Mouse (Mus musculus): ENCODE results near the gene Mbd4. TPM values are rescaled to one million over a fixed set of nuclear protein-coding genes. Genes with fewer than 3 reads are reported as not detected.
"Not testable (repeated sequence)": the region's sequence is repeated elsewhere in the genome, so short reads cannot be mapped to it uniquely, and the experiment has no call there.

Mbd4 gene
- polyA plus RNA-seq, 1 experiment from 2014 or later = 3.5 TPM

DNA sequence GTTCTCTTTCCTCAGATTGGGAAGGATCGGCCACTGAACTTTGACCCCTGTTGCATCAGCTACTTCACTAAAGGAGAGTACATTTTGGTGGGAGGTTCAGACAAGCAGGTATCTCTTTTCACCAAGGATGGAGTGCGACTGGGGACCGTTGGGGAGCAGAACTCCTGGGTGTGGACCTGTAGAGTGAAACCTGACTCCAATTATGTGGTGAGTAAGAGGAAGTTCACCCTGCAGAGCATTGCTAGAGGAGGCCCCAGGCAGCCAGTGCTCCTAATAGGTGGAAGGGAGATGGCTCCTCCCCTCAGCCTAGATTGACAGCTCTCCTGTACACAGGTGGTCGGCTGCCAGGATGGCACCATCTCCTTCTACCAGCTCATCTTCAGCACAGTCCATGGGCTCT, 33.7 kb upstream of the Mbd4 start:
- no peak for TF ChIP-seq CTCF (IDR thresholded peaks at IDR 0.05; ENCODE audit: low read depth)
- Histone ChIP-seq H3K9me3 (ENCODE audit: control insufficient read depth) (peaks cover 3% of the 10 kb centered on the region; the same call in 1 of the 2 replicates), H3K36me3 (ENCODE audit: control insufficient read depth, insufficient read depth) (peaks cover 18% of the 10 kb centered on the region; the same call in 1 of the 2 replicates), H3K27ac (ENCODE audit: low read depth, low read length) (no peak overlapping the region), H3K9ac (ENCODE audit: low read depth, low read length) (no peak overlapping the region), H3K27me3 (replicated peaks; ENCODE audit: control insufficient read depth, insufficient read depth, low read length) (no peaks in the 10 kb centered on the region), H3K4me3 (ENCODE audit: low read depth, low read length) (no peak overlapping the region), H3K4me1 (replicated peaks; ENCODE audit: control insufficient read depth, insufficient read depth, low read length) (no peaks in the 10 kb centered on the region), H3K4me2 (replicated peaks; ENCODE audit: low read depth) (no peak overlapping the region)
- WGBS = 34% methylated on average over 4 of the region's 4 CpGs
- ATAC-seq = peak; percentile 70

DNA sequence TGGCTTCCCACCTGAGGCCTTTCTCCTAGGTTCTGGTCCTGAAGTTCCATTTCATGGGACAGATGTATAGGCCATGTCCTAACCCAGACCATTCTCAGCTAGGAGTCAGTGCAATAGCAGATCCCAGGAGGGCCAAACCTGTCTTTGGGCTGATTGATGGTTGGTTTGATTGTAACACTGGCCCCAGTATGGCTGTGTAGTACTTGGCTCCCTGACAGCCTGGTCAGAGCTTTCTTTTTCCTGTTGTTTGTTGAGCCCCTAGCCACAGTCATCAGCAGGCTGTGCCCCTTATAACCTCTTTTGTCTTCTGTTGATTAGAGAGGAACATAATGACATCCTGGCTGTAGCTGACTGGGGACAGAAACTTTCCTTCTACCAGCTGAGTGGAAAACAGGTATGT, 30.8 kb upstream of the Mbd4 start:
- H3K27ac ChIP-seq (ENCODE audit: low read depth, low read length) = no peak overlapping the region
- no peak for ATAC-seq

DNA sequence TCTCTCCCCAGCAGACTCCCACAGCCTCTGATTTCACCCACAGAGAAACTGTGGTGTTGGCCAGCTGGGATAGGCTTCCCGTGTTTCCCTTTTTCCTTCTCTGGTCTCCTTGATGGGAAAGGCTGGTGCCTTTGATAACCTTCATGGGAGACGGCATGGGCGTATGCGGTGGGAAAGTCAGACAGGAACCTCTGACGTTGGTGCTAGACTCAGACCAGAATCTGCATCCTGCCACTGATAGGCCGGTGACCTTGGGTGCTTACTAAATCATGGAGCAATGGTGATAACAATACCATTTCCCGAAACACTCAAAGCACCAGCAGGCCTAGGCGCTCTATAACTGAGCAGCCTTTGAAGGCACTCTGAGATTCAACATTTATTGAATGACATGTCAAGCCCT, 27.6 kb upstream of the Mbd4 start:
- H3K4me2 ChIP-seq (replicated peaks; ENCODE audit: low read depth) = no peak overlapping the region
- no peaks in the 10 kb centered on the region for H3K27me3 ChIP-seq (replicated peaks; ENCODE audit: control insufficient read depth, insufficient read depth, low read length)
- H3K36me3 ChIP-seq (ENCODE audit: control insufficient read depth, insufficient read depth) = 0 out of 2 replicates have a peak, but pooled peaks cover 6% of the 10 kb centered on the region
- no peak for TF ChIP-seq CTCF (IDR thresholded peaks at IDR 0.05; ENCODE audit: low read depth)
- no peak for ATAC-seq
- peak overlapping the region; percentile 28; the same call in 1 of the 2 replicates for H3K27ac ChIP-seq (ENCODE audit: low read depth, low read length)
- H3K4me3 ChIP-seq (ENCODE audit: low read depth, low read length) = no peak overlapping the region
- H3K9ac ChIP-seq (ENCODE audit: low read depth, low read length) = no peak overlapping the region
- no peaks in the 10 kb centered on the region for H3K4me1 ChIP-seq (replicated peaks; ENCODE audit: control insufficient read depth, insufficient read depth, low read length)
- no peaks in the 10 kb centered on the region for H3K9me3 ChIP-seq (ENCODE audit: control insufficient read depth)
- WGBS = 83% methylated on average over 8 of the region's 8 CpGs

More for the DNA sequence above, 30.8 kb upstream of the Mbd4 start:
- Histone ChIP-seq H3K36me3 (ENCODE audit: control insufficient read depth, insufficient read depth) (peaks cover 17% of the 10 kb centered on the region; the same call in 1 of the 2 replicates), H3K9me3 (ENCODE audit: control insufficient read depth) (peaks cover 3% of the 10 kb centered on the region; the same call in 1 of the 2 replicates), H3K4me1 (replicated peaks; ENCODE audit: control insufficient read depth, insufficient read depth, low read length) (no peaks in the 10 kb centered on the region), H3K4me3 (ENCODE audit: low read depth, low read length) (no peak overlapping the region), H3K27me3 (replicated peaks; ENCODE audit: control insufficient read depth, insufficient read depth, low read length) (no peaks in the 10 kb centered on the region), H3K4me2 (replicated peaks; ENCODE audit: low read depth) (no peak overlapping the region), H3K9ac (ENCODE audit: low read depth, low read length) (no peak overlapping the region)
- TF ChIP-seq CTCF (IDR thresholded peaks at IDR 0.05; ENCODE audit: low read depth) = no peak

DNA sequence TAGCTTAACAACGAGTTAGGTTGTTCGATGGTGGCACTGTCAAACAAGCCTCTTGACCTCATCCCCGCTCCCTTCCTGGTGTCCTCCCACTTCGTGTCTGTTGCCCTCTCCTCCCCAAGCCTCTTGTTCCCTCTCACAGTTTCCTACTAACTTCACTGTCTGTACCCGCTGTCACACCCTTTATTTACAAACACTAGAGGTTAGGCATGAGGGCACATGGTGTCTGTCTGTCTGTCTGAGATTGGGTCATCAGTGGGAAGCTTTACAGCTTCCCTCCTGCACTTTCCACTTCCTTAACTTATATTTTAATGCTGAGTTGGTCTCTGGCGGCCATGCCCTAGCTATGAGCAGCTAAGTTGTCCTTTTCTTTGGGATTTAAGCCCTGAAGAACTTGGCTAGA, 26.6 kb upstream of the Mbd4 start:
- no peak for ATAC-seq
- 0 out of 2 replicates have a peak, but pooled peaks cover 6% of the 10 kb centered on the region for H3K36me3 ChIP-seq (ENCODE audit: control insufficient read depth, insufficient read depth)
- no peak overlapping the region for H3K4me2 ChIP-seq (replicated peaks; ENCODE audit: low read depth)
- no peak overlapping the region for H3K4me3 ChIP-seq (ENCODE audit: low read depth, low read length)
- no peaks in the 10 kb centered on the region for H3K9me3 ChIP-seq (ENCODE audit: control insufficient read depth)
- no peak for TF ChIP-seq CTCF (IDR thresholded peaks at IDR 0.05; ENCODE audit: low read depth)
- H3K27ac ChIP-seq (ENCODE audit: low read depth, low read length) = no peak overlapping the region
- 72% methylated on average over 6 of the region's 6 CpGs for WGBS
- H3K27me3 ChIP-seq (replicated peaks; ENCODE audit: control insufficient read depth, insufficient read depth, low read length) = no peaks in the 10 kb centered on the region
- no peaks in the 10 kb centered on the region for H3K4me1 ChIP-seq (replicated peaks; ENCODE audit: control insufficient read depth, insufficient read depth, low read length)
- no peak overlapping the region for H3K9ac ChIP-seq (ENCODE audit: low read depth, low read length)

DNA sequence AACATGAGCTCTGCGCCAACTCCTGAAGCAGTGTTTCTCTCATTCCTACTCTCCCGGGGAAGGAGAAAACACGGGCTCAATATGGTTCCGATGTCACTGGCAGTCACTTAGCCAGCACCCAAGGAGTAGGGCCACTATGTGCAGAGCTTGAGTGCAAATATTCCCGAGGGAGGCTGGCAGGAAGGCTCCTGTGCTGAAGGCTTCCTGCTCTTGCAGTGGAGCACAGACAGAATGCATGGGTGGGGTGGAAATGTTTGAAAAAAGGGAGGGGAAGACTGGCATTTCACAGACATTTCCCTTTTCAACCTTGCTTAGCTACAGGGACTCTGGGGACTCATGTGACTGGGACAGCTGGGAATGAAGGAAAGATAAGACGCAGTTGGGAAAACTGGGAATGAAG, 25.5 kb upstream of the Mbd4 start:
- H3K36me3 ChIP-seq (ENCODE audit: control insufficient read depth, insufficient read depth) = no peaks in the 10 kb centered on the region
- no peak for TF ChIP-seq CTCF (IDR thresholded peaks at IDR 0.05; ENCODE audit: low read depth)
- no peak overlapping the region for H3K27ac ChIP-seq (ENCODE audit: low read depth, low read length)
- no peak for ATAC-seq
- H3K4me1 ChIP-seq (replicated peaks; ENCODE audit: control insufficient read depth, insufficient read depth, low read length) = no peaks in the 10 kb centered on the region
- H3K9ac ChIP-seq (ENCODE audit: low read depth, low read length) = no peak overlapping the region
- no peak overlapping the region for H3K4me2 ChIP-seq (replicated peaks; ENCODE audit: low read depth)
- no peaks in the 10 kb centered on the region for H3K27me3 ChIP-seq (replicated peaks; ENCODE audit: control insufficient read depth, insufficient read depth, low read length)
- H3K9me3 ChIP-seq (ENCODE audit: control insufficient read depth) = no peaks in the 10 kb centered on the region
- 59% methylated on average over 6 of the region's 6 CpGs for WGBS
- H3K4me3 ChIP-seq (ENCODE audit: low read depth, low read length) = no peak overlapping the region

DNA sequence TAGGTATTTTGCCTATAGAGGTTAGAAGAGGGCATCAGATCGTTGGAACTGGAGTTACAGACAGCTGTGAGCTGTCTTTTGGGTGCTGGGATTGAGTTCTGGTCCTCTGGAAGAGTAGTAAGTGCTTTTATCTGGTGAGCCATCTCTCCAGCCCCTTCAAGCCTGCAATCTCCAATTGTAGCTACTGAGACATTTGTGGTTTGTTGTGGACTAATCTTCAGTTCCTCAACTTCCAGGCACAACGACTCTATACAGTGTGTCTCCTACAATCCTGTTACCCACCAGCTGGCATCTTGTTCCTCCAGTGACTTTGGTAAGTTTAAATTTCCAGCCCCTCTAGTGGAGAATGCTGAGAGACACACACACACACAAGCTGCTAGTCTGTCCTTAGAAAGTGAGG, 24.1 kb upstream of the Mbd4 start:
- H3K27ac ChIP-seq (ENCODE audit: low read depth, low read length) = no peak overlapping the region
- no peak for TF ChIP-seq CTCF (IDR thresholded peaks at IDR 0.05; ENCODE audit: low read depth)
- H3K36me3 ChIP-seq (ENCODE audit: control insufficient read depth, insufficient read depth) = no peaks in the 10 kb centered on the region
- ATAC-seq = no peak
- no peaks in the 10 kb centered on the region for H3K9me3 ChIP-seq (ENCODE audit: control insufficient read depth)
- H3K27me3 ChIP-seq (replicated peaks; ENCODE audit: control insufficient read depth, insufficient read depth, low read length) = no peaks in the 10 kb centered on the region
- H3K4me2 ChIP-seq (replicated peaks; ENCODE audit: low read depth) = no peak overlapping the region
- no peak overlapping the region for H3K4me3 ChIP-seq (ENCODE audit: low read depth, low read length)
- H3K9ac ChIP-seq (ENCODE audit: low read depth, low read length) = no peak overlapping the region
- 85% methylated on average over 2 of the region's 2 CpGs for WGBS
- no peaks in the 10 kb centered on the region for H3K4me1 ChIP-seq (replicated peaks; ENCODE audit: control insufficient read depth, insufficient read depth, low read length)

DNA sequence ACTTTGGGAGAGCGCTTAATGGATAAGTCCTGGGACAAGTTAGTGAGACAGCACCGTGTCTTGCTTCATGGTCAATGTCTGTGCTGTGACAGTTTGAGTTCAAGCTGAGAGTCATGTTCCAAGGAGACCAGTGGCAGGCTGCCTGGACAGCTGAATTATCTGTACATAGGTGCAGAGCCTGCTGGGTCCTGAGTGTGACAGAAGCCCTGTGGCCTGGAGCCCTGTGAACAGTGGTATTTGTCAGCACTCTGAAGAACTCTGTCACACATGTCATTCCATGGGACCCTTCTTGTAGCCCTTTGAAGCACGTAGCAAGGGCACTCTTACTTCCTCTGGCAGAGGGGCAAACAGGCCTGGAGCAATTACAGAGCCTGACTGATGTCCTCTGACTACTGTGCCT, 18.1 kb upstream of the Mbd4 start:
- WGBS = no CpG with 5 or more reads among the region's 3 CpGs
- H3K36me3 ChIP-seq (ENCODE audit: control insufficient read depth, insufficient read depth); ATAC-seq; H3K27ac ChIP-seq (ENCODE audit: low read depth, low read length); H3K27me3 ChIP-seq (replicated peaks; ENCODE audit: control insufficient read depth, insufficient read depth, low read length); H3K4me2 ChIP-seq (replicated peaks; ENCODE audit: low read depth); H3K9ac ChIP-seq (ENCODE audit: low read depth, low read length); H3K4me1 ChIP-seq (replicated peaks; ENCODE audit: control insufficient read depth, insufficient read depth, low read length); H3K9me3 ChIP-seq (ENCODE audit: control insufficient read depth); H3K4me3 ChIP-seq (ENCODE audit: low read depth, low read length): not testable (repeated sequence)

DNA sequence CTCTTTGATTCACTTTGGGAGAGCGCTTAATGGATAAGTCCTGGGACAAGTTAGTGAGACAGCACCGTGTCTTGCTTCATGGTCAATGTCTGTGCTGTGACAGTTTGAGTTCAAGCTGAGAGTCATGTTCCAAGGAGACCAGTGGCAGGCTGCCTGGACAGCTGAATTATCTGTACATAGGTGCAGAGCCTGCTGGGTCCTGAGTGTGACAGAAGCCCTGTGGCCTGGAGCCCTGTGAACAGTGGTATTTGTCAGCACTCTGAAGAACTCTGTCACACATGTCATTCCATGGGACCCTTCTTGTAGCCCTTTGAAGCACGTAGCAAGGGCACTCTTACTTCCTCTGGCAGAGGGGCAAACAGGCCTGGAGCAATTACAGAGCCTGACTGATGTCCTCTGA, 14.0 kb upstream of the Mbd4 start:
- not testable (repeated sequence) for H3K9me3 ChIP-seq (ENCODE audit: control insufficient read depth); H3K27me3 ChIP-seq (replicated peaks; ENCODE audit: control insufficient read depth, insufficient read depth, low read length); ATAC-seq; H3K9ac ChIP-seq (ENCODE audit: low read depth, low read length); H3K36me3 ChIP-seq (ENCODE audit: control insufficient read depth, insufficient read depth); H3K4me1 ChIP-seq (replicated peaks; ENCODE audit: control insufficient read depth, insufficient read depth, low read length); H3K4me2 ChIP-seq (replicated peaks; ENCODE audit: low read depth); H3K4me3 ChIP-seq (ENCODE audit: low read depth, low read length); H3K27ac ChIP-seq (ENCODE audit: low read depth, low read length)
- WGBS = no CpG with 5 or more reads among the region's 3 CpGs

Data from intestine, postnatal 0 days (tissue).